Mouse (Mus musculus): Measurements from ENCODE around the gene Mapk8ip2. TPM values are rescaled to one million over a fixed set of nuclear protein-coding genes. Genes with fewer than 3 reads are reported as not detected.

Gene Mapk8ip2
- polyA plus RNA-seq, 1 experiment from 2014 or later = 62.8 TPM

GRCm38 (mm10) chr15:89475611-89476474 is 22.1 kb downstream of the Mapk8ip2 start:
- ATAC-seq (ENCODE audit: low FRiP score) = peak; percentile 96
- peak overlapping the region; percentile 81 for H3K4me2 ChIP-seq (replicated peaks)
- H3K36me3 ChIP-seq (replicated peaks; ENCODE audit: control insufficient read depth, insufficient read depth) = no peaks in the 10 kb centered on the region
- peak; percentile 86 for DNase-seq (ENCODE audit: low spot score)
- WGBS = 8% methylated on average over 44 of the region's 44 CpGs
- peaks cover 21% of the 10 kb centered on the region for H3K4me1 ChIP-seq (replicated peaks; ENCODE audit: control insufficient read depth, insufficient read depth, low read length)
- peak overlapping the region; percentile 61 for H3K9ac ChIP-seq
- H3K9me3 ChIP-seq (ENCODE audit: control insufficient read depth, low read length) = no peaks in the 10 kb centered on the region
- peak overlapping the region; percentile 83 for H3K27ac ChIP-seq
- peak overlapping the region; percentile 62 for H3K4me3 ChIP-seq (replicated peaks; ENCODE audit: low read length)
- H3K27me3 ChIP-seq (ENCODE audit: control insufficient read depth, insufficient read depth, low read length) = no peaks in the 10 kb centered on the region

DNA sequence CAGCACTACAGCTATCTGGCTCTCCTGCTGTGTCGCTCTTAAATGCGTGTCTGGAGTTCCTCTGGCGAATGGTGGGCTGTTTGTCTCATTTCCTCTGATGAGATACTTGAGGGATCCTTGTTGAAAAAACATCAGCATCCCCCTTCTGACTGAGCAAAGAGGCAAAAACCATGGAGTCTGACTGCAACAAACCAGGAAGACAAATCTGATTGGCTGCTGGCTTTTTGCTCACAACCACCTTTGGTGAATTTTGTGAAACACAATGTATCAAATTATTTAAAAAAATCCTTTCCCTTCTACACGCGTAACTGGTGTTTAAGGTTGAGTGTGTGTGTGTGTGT is 22.7 kb downstream of the Mapk8ip2 start:
- H3K9ac ChIP-seq = peak overlapping the region; percentile 61
- H3K4me1 ChIP-seq (replicated peaks; ENCODE audit: control insufficient read depth, insufficient read depth, low read length) = peaks cover 21% of the 10 kb centered on the region
- H3K27ac ChIP-seq = peak overlapping the region; percentile 83
- peak overlapping the region; percentile 81 for H3K4me2 ChIP-seq (replicated peaks)
- 8% methylated on average over 5 of the region's 5 CpGs for WGBS
- no peaks in the 10 kb centered on the region for H3K36me3 ChIP-seq (replicated peaks; ENCODE audit: control insufficient read depth, insufficient read depth)
- no peaks in the 10 kb centered on the region for H3K27me3 ChIP-seq (ENCODE audit: control insufficient read depth, insufficient read depth, low read length)
- DNase-seq (ENCODE audit: low spot score) (peak; percentile 65), ATAC-seq (ENCODE audit: low FRiP score) (no peak; the same call in 1 of the 2 replicates)
- H3K4me3 ChIP-seq (replicated peaks; ENCODE audit: low read length) = peak overlapping the region; percentile 62
- no peaks in the 10 kb centered on the region for H3K9me3 ChIP-seq (ENCODE audit: control insufficient read depth, low read length)

DNA sequence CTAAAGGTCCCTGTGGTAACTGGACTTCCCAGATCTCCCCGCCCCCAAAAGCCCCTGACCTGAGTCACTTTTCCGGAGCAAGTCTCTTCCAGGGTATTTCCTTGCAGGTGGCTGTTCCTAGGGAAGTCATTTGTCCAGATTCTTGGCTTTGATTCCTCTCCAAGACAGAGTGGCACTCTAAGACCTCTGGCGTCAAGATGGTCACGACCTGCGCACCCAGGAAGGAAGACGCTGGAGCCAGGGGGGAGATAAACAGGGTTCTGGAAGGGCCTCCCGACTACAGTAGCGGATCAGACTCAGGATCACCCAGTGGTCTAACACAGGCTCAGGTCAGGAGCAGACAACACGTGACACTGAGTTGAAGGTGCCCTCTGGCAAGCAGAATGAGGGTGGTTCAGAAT is 23.4 kb downstream of the Mapk8ip2 start, which contains the start of gene Arsa:
Gene Arsa (minus strand): TSS at position 335 of the 401 bp plus-strand sequence.
- no peaks in the 10 kb centered on the region for H3K36me3 ChIP-seq (replicated peaks; ENCODE audit: control insufficient read depth, insufficient read depth)
- ATAC-seq (ENCODE audit: low FRiP score) = no peak
- peak within 1 kb of the TSS; percentile 62 for H3K4me3 ChIP-seq (replicated peaks; ENCODE audit: low read length)
- no peaks in the 10 kb centered on the region for H3K27me3 ChIP-seq (ENCODE audit: control insufficient read depth, insufficient read depth, low read length)
- H3K4me1 ChIP-seq (replicated peaks; ENCODE audit: control insufficient read depth, insufficient read depth, low read length) = peaks cover 21% of the 10 kb centered on the region
- peak within 1 kb of the TSS; percentile 61 for H3K9ac ChIP-seq
- H3K9me3 ChIP-seq (ENCODE audit: control insufficient read depth, low read length) = no peaks in the 10 kb centered on the region
- WGBS = 34% methylated on average over 9 of the region's 9 CpGs
- peak within 1 kb of the TSS; percentile 83 for H3K27ac ChIP-seq
- DNase-seq (ENCODE audit: low spot score) = no peak
- H3K4me2 ChIP-seq (replicated peaks) = peak within 1 kb of the TSS; percentile 81

GRCm38 (mm10) chr15:89477806-89478205 is 24.1 kb downstream of the Mapk8ip2 start:
- ATAC-seq (ENCODE audit: low FRiP score) = no peak

DNA sequence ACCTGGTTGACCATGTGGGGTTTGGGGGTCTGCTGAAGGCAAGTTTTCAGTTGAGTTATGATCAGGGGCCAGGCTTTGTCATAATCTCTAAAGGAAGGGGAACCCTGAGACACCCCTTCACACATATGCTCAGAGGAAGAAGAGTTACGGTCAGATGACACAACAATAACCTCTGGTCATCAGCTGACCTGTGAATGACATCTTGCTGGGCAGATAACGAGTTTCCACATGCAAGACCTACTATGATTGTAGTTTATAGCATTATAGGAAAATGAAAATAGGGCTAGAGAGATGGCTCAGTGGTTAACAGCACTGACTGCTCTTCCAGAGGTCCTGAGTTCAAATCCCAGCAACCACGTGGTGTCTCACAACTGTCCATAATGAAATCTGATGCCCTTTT is 24.9 kb downstream of the Mapk8ip2 start:
- DNase-seq (ENCODE audit: low spot score) = no peak
- ATAC-seq (ENCODE audit: low FRiP score) = no peak
- no peak overlapping the region for H3K9ac ChIP-seq
- H3K4me3 ChIP-seq (replicated peaks; ENCODE audit: low read length) = no peak overlapping the region
- no peak overlapping the region for H3K27ac ChIP-seq
- H3K4me2 ChIP-seq (replicated peaks) = no peak overlapping the region
- no peaks in the 10 kb centered on the region for H3K9me3 ChIP-seq (ENCODE audit: control insufficient read depth, low read length)
- H3K4me1 ChIP-seq (replicated peaks; ENCODE audit: control insufficient read depth, insufficient read depth, low read length) = peaks cover 21% of the 10 kb centered on the region
- H3K27me3 ChIP-seq (ENCODE audit: control insufficient read depth, insufficient read depth, low read length) = no peaks in the 10 kb centered on the region
- H3K36me3 ChIP-seq (replicated peaks; ENCODE audit: control insufficient read depth, insufficient read depth) = no peaks in the 10 kb centered on the region
- WGBS = 87% methylated on average over 3 of the region's 3 CpGs

More at GRCm38 (mm10) chr15:89477806-89478205, 24.1 kb downstream of the Mapk8ip2 start:
- Histone ChIP-seq H3K36me3 (replicated peaks; ENCODE audit: control insufficient read depth, insufficient read depth) (no peaks in the 10 kb centered on the region), H3K4me1 (replicated peaks; ENCODE audit: control insufficient read depth, insufficient read depth, low read length) (peaks cover 21% of the 10 kb centered on the region), H3K9ac (no peak overlapping the region), H3K4me3 (replicated peaks; ENCODE audit: low read length) (no peak overlapping the region), H3K4me2 (replicated peaks) (no peak overlapping the region), H3K9me3 (ENCODE audit: control insufficient read depth, low read length) (no peaks in the 10 kb centered on the region), H3K27me3 (ENCODE audit: control insufficient read depth, insufficient read depth, low read length) (no peaks in the 10 kb centered on the region), H3K27ac (no peak overlapping the region)
- DNase-seq (ENCODE audit: low spot score) = no peak
- 39% methylated on average over 8 of the region's 8 CpGs for WGBS

- Histone ChIP-seq H3K27me3 (ENCODE audit: control insufficient read depth, insufficient read depth, low read length) (no peaks in the 10 kb centered on the region), H3K36me3 (replicated peaks; ENCODE audit: control insufficient read depth, insufficient read depth) (no peaks in the 10 kb centered on the region), H3K4me2 (replicated peaks) (no peak overlapping the region), H3K4me1 (replicated peaks; ENCODE audit: control insufficient read depth, insufficient read depth, low read length) (peaks cover 14% of the 10 kb centered on the region), H3K4me3 (replicated peaks; ENCODE audit: low read length) (no peak overlapping the region), H3K9me3 (ENCODE audit: control insufficient read depth, low read length) (no peaks in the 10 kb centered on the region), H3K27ac (no peak overlapping the region), H3K9ac (no peak overlapping the region)
- 84% methylated on average over 8 of the region's 8 CpGs for WGBS
- ATAC-seq (ENCODE audit: low FRiP score) (no peak), DNase-seq (ENCODE audit: low spot score) (no peak)
These were observed 26.9 kb downstream of the Mapk8ip2 start for GRCm38 (mm10) chr15:89480584-89480983.

DNA sequence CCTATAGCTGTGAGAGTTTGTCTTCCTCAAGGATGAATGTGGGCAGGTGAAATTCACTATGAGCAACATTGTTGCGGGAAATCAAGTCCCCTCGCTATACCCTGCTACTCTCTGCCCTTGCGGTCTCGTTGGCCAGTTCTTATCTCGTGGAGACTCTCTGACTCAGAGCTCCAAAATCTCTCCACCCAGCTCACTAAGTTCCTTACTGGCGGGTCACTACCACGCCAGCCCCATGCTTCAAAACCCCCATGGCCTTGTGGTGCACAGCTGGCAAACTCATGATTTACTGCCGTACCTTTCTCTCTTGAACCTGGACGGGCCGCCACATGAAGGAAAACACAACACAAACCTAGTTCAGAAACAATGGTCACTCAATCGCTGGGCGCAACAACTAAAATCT is 34.5 kb downstream of the Mapk8ip2 start:
- Histone ChIP-seq H3K9me3 (ENCODE audit: control insufficient read depth, low read length) (no peaks in the 10 kb centered on the region), H3K4me1 (replicated peaks; ENCODE audit: control insufficient read depth, insufficient read depth, low read length) (no peaks in the 10 kb centered on the region), H3K4me2 (replicated peaks) (no peak overlapping the region), H3K9ac (no peak overlapping the region), H3K27me3 (ENCODE audit: control insufficient read depth, insufficient read depth, low read length) (no peaks in the 10 kb centered on the region), H3K27ac (no peak overlapping the region), H3K4me3 (replicated peaks; ENCODE audit: low read length) (no peak overlapping the region), H3K36me3 (replicated peaks; ENCODE audit: control insufficient read depth, insufficient read depth) (no peaks in the 10 kb centered on the region)
- 84% methylated on average over 12 of the region's 12 CpGs for WGBS
- ATAC-seq (ENCODE audit: low FRiP score) (no peak), DNase-seq (ENCODE audit: low spot score) (no peak)

DNA sequence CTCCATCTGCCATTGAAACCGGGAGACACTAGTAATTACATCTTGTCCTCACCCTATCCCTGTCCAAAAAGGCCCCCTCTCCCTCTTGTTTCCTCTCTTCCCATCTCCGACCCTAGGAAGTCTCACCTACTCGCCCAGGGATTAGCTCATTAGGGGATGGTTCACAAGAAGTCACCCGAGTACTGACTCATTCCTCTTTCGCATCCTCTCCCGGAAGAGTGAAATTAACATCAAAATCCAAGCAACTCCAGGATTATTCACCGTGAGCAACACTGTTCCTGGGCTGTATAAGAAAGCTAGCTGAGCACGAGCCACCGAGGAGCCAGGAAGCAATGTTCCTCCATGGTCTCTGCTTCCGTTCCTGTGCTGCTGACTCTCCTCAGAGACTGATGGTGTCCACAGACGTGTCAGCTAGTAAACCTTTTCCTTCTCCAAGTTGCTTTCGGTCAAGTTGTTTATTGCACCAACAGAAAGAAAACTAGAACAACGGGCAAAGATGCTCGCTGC is 35.0 kb downstream of the Mapk8ip2 start:
- 61% methylated on average over 14 of the region's 14 CpGs for WGBS
- Histone ChIP-seq H3K9ac (no peak overlapping the region), H3K9me3 (ENCODE audit: control insufficient read depth, low read length) (no peaks in the 10 kb centered on the region), H3K27me3 (ENCODE audit: control insufficient read depth, insufficient read depth, low read length) (no peaks in the 10 kb centered on the region), H3K36me3 (replicated peaks; ENCODE audit: control insufficient read depth, insufficient read depth) (no peaks in the 10 kb centered on the region), H3K4me1 (replicated peaks; ENCODE audit: control insufficient read depth, insufficient read depth, low read length) (no peaks in the 10 kb centered on the region), H3K4me2 (replicated peaks) (no peak overlapping the region), H3K27ac (no peak overlapping the region), H3K4me3 (replicated peaks; ENCODE audit: low read length) (no peak overlapping the region)
- DNase-seq (ENCODE audit: low spot score) = no peak
- ATAC-seq (ENCODE audit: low FRiP score) = no peak

DNA sequence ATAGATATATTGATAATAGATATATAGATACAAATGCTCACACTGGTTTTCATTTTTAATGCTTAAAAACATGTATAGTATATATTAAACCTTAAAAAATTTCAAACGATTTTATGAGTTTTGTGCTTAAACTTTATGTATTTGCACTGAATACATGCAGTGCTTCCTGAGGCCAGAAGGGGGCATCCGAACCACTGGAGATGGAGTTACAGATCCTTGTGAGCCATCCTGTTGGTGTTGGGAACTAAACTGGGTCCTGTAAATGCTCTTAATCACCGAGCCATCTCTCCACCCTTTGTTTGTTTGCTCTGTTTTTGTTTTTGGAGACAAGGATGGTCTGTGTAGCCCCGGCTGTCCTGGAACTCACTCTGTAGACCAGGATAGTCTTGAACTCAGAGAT is 41.3 kb downstream of the Mapk8ip2 start:
- DNase-seq (ENCODE audit: low spot score) = no peak
- ATAC-seq (ENCODE audit: low FRiP score) = no peak
- Histone ChIP-seq H3K4me3 (replicated peaks; ENCODE audit: low read length) (no peak overlapping the region), H3K4me1 (replicated peaks; ENCODE audit: control insufficient read depth, insufficient read depth, low read length) (peaks cover 23% of the 10 kb centered on the region), H3K36me3 (replicated peaks; ENCODE audit: control insufficient read depth, insufficient read depth) (no peaks in the 10 kb centered on the region), H3K27ac (no peak overlapping the region), H3K9me3 (ENCODE audit: control insufficient read depth, low read length) (no peaks in the 10 kb centered on the region), H3K27me3 (ENCODE audit: control insufficient read depth, insufficient read depth, low read length) (no peaks in the 10 kb centered on the region), H3K9ac (no peak overlapping the region), H3K4me2 (replicated peaks) (no peak overlapping the region)
- 90% methylated on average over 4 of the region's 4 CpGs for WGBS

All from hindbrain, embryonic 14.5 days (tissue).